Mouse (Mus musculus): ENCODE data around the gene Sertad2.

Sertad2 gene

GRCm38 (mm10) chr11:20594229-20595201 is 51.5 kb downstream of the Sertad2 start:
- DNase-seq (ENCODE audit: low read depth, low spot score), result no peak

DNA sequence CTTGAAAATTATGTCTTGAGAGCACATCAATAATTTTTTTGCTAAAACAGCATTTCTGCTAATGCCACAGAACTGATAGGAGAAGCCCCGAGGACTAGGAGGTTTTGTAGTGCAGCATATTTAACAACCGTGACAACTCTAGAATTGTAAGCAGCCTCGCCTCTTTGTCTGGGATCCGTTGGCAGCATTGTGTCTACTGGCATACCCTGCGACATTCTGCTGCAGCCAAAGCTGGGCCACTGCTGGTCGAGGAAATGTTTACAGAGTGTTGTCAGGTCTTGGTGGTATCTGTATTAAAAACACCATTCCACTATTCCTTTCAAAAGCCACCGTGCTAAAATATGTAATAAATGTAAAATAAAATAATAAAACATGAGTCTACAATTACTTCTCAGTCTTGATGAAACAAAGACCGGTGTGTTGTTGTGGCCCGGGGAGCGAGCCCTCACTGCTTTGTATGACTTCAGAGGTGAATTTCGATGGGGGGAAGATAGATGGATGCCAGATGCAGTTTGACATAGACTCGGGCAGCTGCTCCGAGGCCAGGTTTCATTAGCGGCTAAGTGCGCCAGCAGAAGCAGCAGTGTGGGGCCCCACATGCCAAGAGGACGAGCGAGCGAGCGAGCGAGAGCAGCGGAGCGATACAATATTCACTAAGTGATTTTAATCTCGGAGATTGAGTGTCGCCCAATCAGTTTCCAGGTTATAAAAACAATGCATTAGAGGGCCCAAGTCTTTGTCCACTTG is 60.2 kb downstream of the Sertad2 start:
- DNase-seq (ENCODE audit: low read depth, low spot score), result peak; percentile 55

- DNase-seq (ENCODE audit: low read depth, low spot score), result no peak
Observed at GRCm38 (mm10) chr11:20604119-20604518, 61.1 kb downstream of the Sertad2 start.

- DNase-seq (ENCODE audit: low read depth, low spot score), result no peak
Observed at GRCm38 (mm10) chr11:20605613-20606012, 62.6 kb downstream of the Sertad2 start.

- peak; percentile 80 for DNase-seq (ENCODE audit: low read depth, low spot score)
Observed at GRCm38 (mm10) chr11:20608442-20608841, 65.4 kb downstream of the Sertad2 start.

DNA sequence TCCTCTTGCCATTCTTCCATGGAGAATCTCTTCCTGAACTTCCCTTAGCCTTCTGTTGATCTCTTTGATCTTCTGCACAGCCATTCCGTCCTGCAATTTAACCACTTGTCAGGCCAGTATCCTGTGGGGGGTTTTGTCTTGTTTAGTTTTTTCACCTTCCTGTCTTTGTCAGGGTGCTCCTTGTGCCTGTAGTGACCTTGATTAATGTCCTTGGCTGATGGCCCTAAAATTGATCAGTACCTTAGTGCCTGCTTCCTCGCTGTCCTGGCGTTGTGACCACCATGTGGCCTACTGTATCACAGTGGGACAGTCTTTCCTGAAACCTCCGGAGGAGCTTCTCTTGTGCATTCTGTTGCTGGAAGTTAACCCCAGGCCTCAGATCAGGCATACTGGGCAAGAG is 70.2 kb downstream of the Sertad2 start:
- DNase-seq (ENCODE audit: low read depth, low spot score), result no peak

DNA sequence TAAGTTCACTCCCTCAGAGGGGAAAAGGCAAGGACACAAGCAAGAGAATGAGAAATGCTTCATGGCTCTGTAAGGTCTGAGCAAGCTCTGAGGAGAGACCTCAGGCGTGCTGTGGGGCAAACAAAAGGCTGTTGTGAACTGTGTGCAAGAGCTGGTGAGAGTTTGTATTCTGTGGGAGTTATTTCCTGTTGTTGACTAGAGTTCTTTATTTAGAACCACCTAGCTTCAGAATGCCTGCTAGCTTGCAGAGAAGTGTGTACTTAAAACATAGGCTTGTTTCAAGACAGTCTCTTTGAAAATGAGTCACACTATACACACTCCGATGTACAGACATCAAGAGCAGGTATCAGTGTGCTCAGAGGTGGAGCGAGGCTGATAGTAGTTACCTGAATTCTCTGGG is 73.0 kb downstream of the Sertad2 start:
- DNase-seq (ENCODE audit: low read depth, low spot score), result peak; percentile 64

- DNase-seq (ENCODE audit: low read depth, low spot score), result no peak
Observed at GRCm38 (mm10) chr11:20627146-20627545, 84.1 kb downstream of the Sertad2 start.

- DNase-seq (ENCODE audit: low read depth, low spot score), result peak; percentile 56
Observed at GRCm38 (mm10) chr11:20628216-20628615, 85.2 kb downstream of the Sertad2 start.

- no peak for DNase-seq (ENCODE audit: low read depth, low spot score)
Observed at GRCm38 (mm10) chr11:20629700-20630099, 86.6 kb downstream of the Sertad2 start.

- DNase-seq (ENCODE audit: low read depth, low spot score), result peak; percentile 98
Observed at GRCm38 (mm10) chr11:20631026-20631940, 88.2 kb downstream of the Sertad2 start.

DNA sequence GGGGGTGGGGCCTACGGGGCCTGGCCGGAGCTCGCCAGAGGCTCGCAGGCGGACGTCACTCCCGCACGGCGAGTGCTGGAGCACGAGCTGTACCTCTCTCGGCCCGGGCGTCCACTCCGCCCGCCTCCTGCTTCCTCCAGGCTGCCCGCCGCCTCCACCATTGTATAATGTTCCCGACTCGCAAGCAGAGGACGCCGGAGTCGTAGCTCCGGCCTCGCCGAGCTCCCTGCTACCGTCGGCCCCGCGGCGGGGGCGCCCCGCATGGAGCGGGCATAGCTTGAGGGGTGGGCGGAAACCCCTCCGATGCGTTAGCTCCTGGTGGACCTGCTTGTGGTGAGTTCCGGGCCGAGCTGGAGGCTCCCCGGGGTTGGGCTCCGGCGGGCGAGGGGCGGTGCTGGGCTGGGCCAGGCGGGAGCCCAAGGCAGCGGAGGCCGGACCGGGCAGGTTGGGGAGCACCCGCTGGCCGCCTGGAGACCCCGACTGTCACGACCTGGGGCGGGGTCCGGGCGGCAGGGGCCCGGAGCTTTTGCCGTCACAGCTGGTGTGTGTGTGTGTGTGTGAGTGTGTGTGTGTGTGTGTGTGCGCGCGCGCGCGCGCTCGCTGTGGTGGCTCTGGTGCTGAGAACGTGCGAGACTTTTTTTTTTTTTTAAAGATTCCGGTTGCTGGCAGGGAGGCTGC is 89.0 kb downstream of the Sertad2 start:
- peak; percentile 76 for DNase-seq (ENCODE audit: low read depth, low spot score)

DNA sequence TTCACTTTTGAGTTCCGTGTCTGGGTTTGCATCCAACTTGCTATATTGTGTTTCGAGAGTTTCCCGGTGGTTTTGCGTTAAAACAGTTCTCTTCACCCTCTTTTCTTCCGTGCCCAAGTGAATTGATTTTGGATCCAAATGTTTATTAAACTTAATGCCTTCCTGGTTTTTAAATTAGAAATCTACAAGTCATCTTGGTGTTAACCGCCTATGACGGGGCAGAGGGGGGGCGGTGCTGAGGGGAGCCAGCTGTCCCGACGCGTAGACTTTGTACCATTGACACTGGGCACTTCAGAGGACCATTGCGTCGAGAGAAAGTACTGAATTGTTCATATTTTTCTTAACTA is 89.5 kb downstream of the Sertad2 start:
- no peak for DNase-seq (ENCODE audit: low read depth, low spot score)

DNA sequence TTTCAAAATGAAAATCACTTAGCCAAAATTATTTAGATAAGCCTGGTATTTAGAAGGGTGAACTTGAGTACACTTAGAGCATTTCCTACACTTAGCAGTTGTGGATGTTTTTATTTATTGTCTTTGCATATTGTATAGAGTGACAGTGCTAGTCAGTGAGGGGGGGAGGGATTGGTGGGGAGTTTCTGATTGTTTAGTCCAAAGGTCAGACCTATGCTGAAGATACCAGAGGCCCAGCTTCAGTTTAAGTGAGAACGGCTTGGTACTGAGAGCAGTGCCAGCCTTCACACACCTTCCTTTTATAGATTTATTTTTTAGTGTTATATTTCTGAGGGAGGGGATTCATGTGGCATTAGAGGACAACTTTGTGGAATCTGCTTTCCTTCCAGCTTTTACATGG is 91.5 kb downstream of the Sertad2 start:
- DNase-seq (ENCODE audit: low read depth, low spot score), result no peak

DNA sequence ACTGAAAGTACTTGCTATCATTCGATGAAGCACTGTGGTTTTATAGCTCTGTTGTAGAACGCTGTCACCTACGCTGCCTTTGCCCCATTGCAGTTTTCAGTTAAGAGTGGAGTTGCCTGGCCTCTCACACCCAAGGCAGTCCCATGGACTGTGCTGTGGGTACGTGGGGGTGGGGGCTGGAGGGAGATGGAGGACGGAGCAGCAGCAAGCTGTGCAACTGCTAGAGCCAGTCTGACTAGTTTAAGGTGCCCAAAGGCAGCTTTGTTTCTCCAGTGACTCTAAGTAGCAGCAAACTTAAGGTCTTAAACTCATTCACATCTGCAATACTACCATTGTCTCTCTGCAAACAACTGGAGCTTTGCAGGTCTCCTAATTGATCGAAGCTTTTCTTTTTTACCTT is 92.6 kb downstream of the Sertad2 start:
- DNase-seq (ENCODE audit: low read depth, low spot score), result no peak

DNA sequence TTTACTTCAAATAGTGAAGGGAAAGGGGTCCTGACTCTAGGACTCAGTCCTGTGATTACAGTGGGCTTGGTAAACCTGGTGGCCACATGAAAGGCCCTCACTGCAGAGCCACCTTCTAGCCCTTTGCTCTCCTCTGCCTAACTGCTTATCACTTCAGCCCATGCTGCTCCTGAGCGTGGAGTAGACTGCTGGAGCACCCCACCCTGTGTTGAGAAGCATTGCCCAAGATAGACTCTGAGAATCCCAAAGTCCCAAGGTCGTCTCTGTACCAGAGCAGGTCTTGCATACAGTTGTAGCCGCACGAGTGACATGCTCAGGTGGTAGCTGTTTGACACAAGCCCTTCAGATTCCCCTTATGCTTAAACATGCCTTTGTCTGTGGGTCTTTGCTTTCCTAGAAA is 93.1 kb downstream of the Sertad2 start:
- DNase-seq (ENCODE audit: low read depth, low spot score), result no peak

DNA sequence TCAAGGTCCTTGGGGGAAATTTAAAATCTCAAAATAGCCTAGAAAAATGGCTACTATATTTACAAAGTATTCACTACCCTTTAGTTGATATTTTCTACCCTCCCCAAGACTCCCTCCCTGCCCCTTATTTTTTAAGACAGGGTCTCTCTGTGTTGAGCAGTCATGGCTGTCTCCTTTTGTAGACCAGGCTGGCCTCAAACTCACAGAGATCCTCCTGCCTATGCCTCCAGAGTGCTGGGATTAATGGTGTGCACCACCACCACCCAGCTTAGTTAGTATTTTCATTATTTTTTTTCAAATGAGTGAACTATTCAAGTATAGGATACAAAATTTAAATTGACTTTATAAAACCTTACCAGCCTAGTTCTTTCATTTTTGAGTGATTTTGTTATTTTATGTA is 94.0 kb downstream of the Sertad2 start:
- DNase-seq (ENCODE audit: low read depth, low spot score), result no peak

DNA sequence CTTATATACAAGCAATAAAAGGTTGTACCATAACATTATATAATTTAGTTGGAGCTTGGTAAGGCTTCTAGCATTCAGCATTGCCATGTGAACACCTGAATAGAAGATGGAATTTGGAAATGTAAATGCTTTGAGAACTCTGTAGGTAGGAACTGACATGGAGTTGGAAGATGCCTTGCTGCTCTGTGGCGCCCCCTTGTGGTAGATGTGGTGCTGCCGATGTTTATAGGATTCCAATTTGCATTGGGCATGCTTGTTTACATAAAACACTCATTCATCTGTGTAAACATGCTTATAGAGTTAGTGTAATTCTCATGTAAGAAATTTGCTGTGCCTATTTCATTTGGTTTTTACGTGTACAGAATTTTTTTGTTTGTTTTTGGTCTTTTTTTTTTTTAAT is 95.8 kb downstream of the Sertad2 start:
- peak; percentile 81 for DNase-seq (ENCODE audit: low read depth, low spot score)

DNA sequence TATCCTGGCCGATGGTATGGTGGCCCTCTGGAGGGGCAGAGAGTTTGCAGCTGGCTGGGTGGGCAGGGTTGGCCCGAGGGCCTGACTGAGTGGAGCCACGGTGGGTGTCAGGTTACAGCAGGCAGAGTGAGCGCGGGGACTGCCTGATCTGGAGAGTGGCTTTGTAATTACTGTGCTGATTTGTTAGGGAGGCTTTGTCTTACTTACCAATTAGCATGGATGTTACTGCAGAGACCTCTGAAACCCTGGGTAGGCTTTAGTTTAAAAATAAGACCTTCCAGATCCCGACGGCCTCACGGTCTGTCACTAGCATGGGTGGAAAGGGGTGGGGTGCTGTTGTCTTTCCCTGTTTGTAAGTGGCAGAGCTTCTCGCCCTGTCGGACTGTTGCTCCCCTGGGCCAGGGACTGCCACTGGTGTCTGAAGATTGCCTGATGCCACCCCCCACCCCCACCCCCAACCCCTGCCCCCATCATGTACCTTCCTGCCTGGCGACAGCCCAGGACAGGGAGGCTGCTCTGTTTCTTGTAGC is 96.9 kb downstream of the Sertad2 start:
- no peak for DNase-seq (ENCODE audit: low read depth, low spot score)

DNA sequence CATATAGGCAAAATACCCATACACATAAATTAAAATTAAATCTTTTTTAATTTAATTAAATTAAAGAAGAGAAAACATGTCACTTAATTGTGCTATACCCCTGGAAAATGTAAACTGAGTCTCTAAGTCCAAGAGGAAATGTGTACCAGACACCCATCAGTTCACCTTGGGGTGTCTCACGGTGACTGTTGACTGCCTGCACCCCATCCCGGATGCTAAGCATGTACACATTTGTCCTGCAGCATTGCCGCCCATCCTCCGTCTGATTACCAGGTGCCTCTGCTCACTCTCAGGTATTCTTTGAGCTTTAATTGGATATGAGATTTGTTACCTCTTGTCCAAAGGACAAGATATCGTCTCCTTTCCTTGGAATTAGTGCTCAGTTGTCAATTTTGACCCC is 99.3 kb downstream of the Sertad2 start:
- no peak for DNase-seq (ENCODE audit: low read depth, low spot score)

- no peak for DNase-seq (ENCODE audit: low read depth, low spot score)
Observed at GRCm38 (mm10) chr11:20643161-20643560, 100.1 kb downstream of the Sertad2 start.
